Mouse (Mus musculus) midbrain, embryonic 10.5 days (tissue): ENCODE results near the gene Snx33. TPM values are rescaled to one million over a fixed set of nuclear protein-coding genes. Genes with fewer than 3 reads are reported as not detected.
A peak's percentile ranks its signal among the peaks of the same experiment; 100 is the strongest.

Experiments
- DNase-seq: peaks from one replicate; pipeline ENCODE4 v3.0.0-alpha.2; 2017; ENCODE audit warnings: low spot score
- H3K27ac ChIP-seq: fragments of 300-500 bp; sonication (generic); replicated peaks from 2 replicates; pipeline ENCODE4 v1.5.1; 2016; ENCODE audit warnings: mild to moderate bottlenecking
- H3K27me3 ChIP-seq: fragments of 300-500 bp; sonication (generic); 2 replicates; pipeline ENCODE4 v1.6.1; 2016; ENCODE audit warnings: low read depth, mild to moderate bottlenecking; ENCODE audit not compliant: poor library complexity, severe bottlenecking
- H3K36me3 ChIP-seq: fragments of 300-500 bp; sonication (generic); 2 replicates; pipeline ENCODE4 v1.6.1; 2016; ENCODE audit warnings: mild to moderate bottlenecking, moderate library complexity
- H3K4me1 ChIP-seq: fragments of 300-500 bp; sonication (generic); 2 replicates; pipeline ENCODE4 v1.6.1; 2016
- H3K4me3 ChIP-seq: fragments of 300-500 bp; sonication (generic); 2 replicates; pipeline ENCODE4 v1.5.1; 2016; ENCODE audit warnings: mild to moderate bottlenecking, moderate library complexity
- H3K9me3 ChIP-seq: fragments of 300-500 bp; sonication (generic); replicated peaks from 2 replicates; pipeline ENCODE4 v1.6.1; 2016; ENCODE audit warnings: mild to moderate bottlenecking
- whole genome bisulfite sequencing: fragments of 180-500 bp; shearing (Covaris S2); methylation state at CpG from one replicate; pipeline ENCODE4 v1.1.7; 2016; 5-methylcytosine and 5-hydroxymethylcytosine counted together
- polyA plus RNA-seq: library from polyadenylated mRNA; unstranded; fragments of >200 nt; fragmentation: Nextera tagmentation; extraction: Ambion mirVana; gene quantifications from 2 replicates; pipeline ENCODE4 v1.2.1, GENCODE M21; 2016

Gene Snx33
- polyA plus RNA-seq, 1 experiment from 2014 or later, result 8.4 TPM

- H3K27ac ChIP-seq, result 0 out of 2 replicates have a peak overlapping the region, but pooled peaks have one; percentile 46
- 0 out of 2 replicates have a peak, but pooled peaks cover 5% of the 10 kb centered on the region for H3K4me1 ChIP-seq
- no peaks in the 10 kb centered on the region for H3K9me3 ChIP-seq
- H3K4me3 ChIP-seq, result no peak overlapping the region
- WGBS, result 78% methylated on average over 11 of the region's 11 CpGs
- H3K36me3 ChIP-seq, result no peaks in the 10 kb centered on the region
- no peaks in the 10 kb centered on the region for H3K27me3 ChIP-seq
- no peak for DNase-seq
Measured at GRCm38 (mm10) chr9:56899409-56899808, 28.8 kb downstream of the Snx33 start.

GRCm38 (mm10) chr9:56896779-56897178, 31.4 kb downstream of the Snx33 start:
- Histone ChIP-seq H3K4me1 (peaks cover 19% of the 10 kb centered on the region), H3K36me3 (no peaks in the 10 kb centered on the region), H3K27me3 (peaks cover 12% of the 10 kb centered on the region), H3K4me3 (no peak overlapping the region), H3K27ac (no peak overlapping the region), H3K9me3 (no peaks in the 10 kb centered on the region)
- DNase-seq, result no peak
- WGBS, result 90% methylated on average over 12 of the region's 12 CpGs

GRCm38 (mm10) chr9:56894006-56894405, 34.2 kb downstream of the Snx33 start:
- peaks cover 24% of the 10 kb centered on the region for H3K4me1 ChIP-seq
- DNase-seq, result no peak
- H3K9me3 ChIP-seq, result no peaks in the 10 kb centered on the region
- H3K4me3 ChIP-seq, result no peak overlapping the region
- H3K27me3 ChIP-seq, result peaks cover 26% of the 10 kb centered on the region
- peak overlapping the region; percentile 74 for H3K27ac ChIP-seq
- no peaks in the 10 kb centered on the region for H3K36me3 ChIP-seq
- WGBS, result 24% methylated on average over 3 of the region's 3 CpGs

GRCm38 (mm10) chr9:56893313-56893712, 34.9 kb downstream of the Snx33 start:
- H3K4me1 ChIP-seq, result peaks cover 23% of the 10 kb centered on the region
- no peak for DNase-seq
- no peak overlapping the region for H3K4me3 ChIP-seq
- peaks cover 26% of the 10 kb centered on the region for H3K27me3 ChIP-seq
- no peaks in the 10 kb centered on the region for H3K36me3 ChIP-seq
- no peaks in the 10 kb centered on the region for H3K9me3 ChIP-seq
- H3K27ac ChIP-seq, result peak overlapping the region; percentile 74
- WGBS, result 67% methylated on average over 8 of the region's 8 CpGs

GRCm38 (mm10) chr9:56892111-56892510, 36.1 kb downstream of the Snx33 start:
- Histone ChIP-seq H3K4me3 (no peak overlapping the region), H3K9me3 (no peaks in the 10 kb centered on the region), H3K36me3 (no peaks in the 10 kb centered on the region), H3K4me1 (peaks cover 23% of the 10 kb centered on the region), H3K27me3 (peaks cover 26% of the 10 kb centered on the region), H3K27ac (no peak overlapping the region)
- WGBS, result 83% methylated on average over 10 of the region's 10 CpGs
- DNase-seq, result no peak

GRCm38 (mm10) chr9:56891517-56892011, 36.6 kb downstream of the Snx33 start:
- Histone ChIP-seq H3K4me1 (peaks cover 23% of the 10 kb centered on the region), H3K9me3 (no peaks in the 10 kb centered on the region), H3K27me3 (peaks cover 26% of the 10 kb centered on the region), H3K36me3 (no peaks in the 10 kb centered on the region), H3K4me3 (peak overlapping the region; percentile 39), H3K27ac (0 out of 2 replicates have a peak overlapping the region, but pooled peaks have one; percentile 59)
- WGBS, result 34% methylated on average over 12 of the region's 12 CpGs
- DNase-seq, result peak; percentile 68

GRCm38 (mm10) chr9:56890522-56891250, 37.5 kb downstream of the Snx33 start:
- 75% methylated on average over 11 of the region's 11 CpGs for WGBS
- DNase-seq, result no peak
- Histone ChIP-seq H3K36me3 (no peaks in the 10 kb centered on the region), H3K4me1 (peaks cover 23% of the 10 kb centered on the region), H3K9me3 (no peaks in the 10 kb centered on the region), H3K4me3 (no peak overlapping the region), H3K27me3 (peaks cover 26% of the 10 kb centered on the region), H3K27ac (no peak overlapping the region)

GRCm38 (mm10) chr9:56889817-56890216, 38.4 kb downstream of the Snx33 start:
- Histone ChIP-seq H3K4me3 (peak overlapping the region; percentile 46), H3K9me3 (no peaks in the 10 kb centered on the region), H3K36me3 (no peaks in the 10 kb centered on the region), H3K4me1 (peaks cover 27% of the 10 kb centered on the region), H3K27me3 (peaks cover 26% of the 10 kb centered on the region), H3K27ac (no peak overlapping the region; the same call in 1 of the 2 replicates)
- 6% methylated on average over 14 of the region's 14 CpGs for WGBS
- peak; percentile 69 for DNase-seq

GRCm38 (mm10) chr9:56887581-56887980, 40.6 kb downstream of the Snx33 start:
- whole genome bisulfite sequencing, result 95% methylated on average over 16 of the region's 16 CpGs
- no peaks in the 10 kb centered on the region for H3K36me3 ChIP-seq
- no peak overlapping the region for H3K4me3 ChIP-seq
- no peaks in the 10 kb centered on the region for H3K9me3 ChIP-seq
- H3K4me1 ChIP-seq, result peaks cover 16% of the 10 kb centered on the region
- no peak overlapping the region for H3K27ac ChIP-seq
- H3K27me3 ChIP-seq, result peaks cover 21% of the 10 kb centered on the region
- DNase-seq, result no peak

GRCm38 (mm10) chr9:56886601-56887000, 41.6 kb downstream of the Snx33 start:
- peaks cover 12% of the 10 kb centered on the region for H3K4me1 ChIP-seq
- H3K4me3 ChIP-seq, result no peak overlapping the region
- peaks cover 12% of the 10 kb centered on the region for H3K27me3 ChIP-seq
- H3K36me3 ChIP-seq, result no peaks in the 10 kb centered on the region
- no peak overlapping the region for H3K27ac ChIP-seq
- 90% methylated on average over 15 of the region's 15 CpGs for WGBS
- no peaks in the 10 kb centered on the region for H3K9me3 ChIP-seq
- no peak for DNase-seq

GRCm38 (mm10) chr9:56886113-56886512, 42.1 kb downstream of the Snx33 start:
- Histone ChIP-seq H3K27me3 (peaks cover 12% of the 10 kb centered on the region), H3K36me3 (no peaks in the 10 kb centered on the region), H3K4me1 (peaks cover 10% of the 10 kb centered on the region), H3K4me3 (no peak overlapping the region), H3K27ac (no peak overlapping the region), H3K9me3 (no peaks in the 10 kb centered on the region)
- 60% methylated on average over 13 of the region's 13 CpGs for WGBS
- peak; percentile 49 for DNase-seq

GRCm38 (mm10) chr9:56884328-56884727, 43.8 kb downstream of the Snx33 start:
- peaks cover 4% of the 10 kb centered on the region; the same call in 1 of the 2 replicates for H3K4me1 ChIP-seq
- DNase-seq, result no peak
- no peak overlapping the region for H3K4me3 ChIP-seq
- H3K9me3 ChIP-seq, result no peaks in the 10 kb centered on the region
- no peaks in the 10 kb centered on the region for H3K36me3 ChIP-seq
- H3K27me3 ChIP-seq, result no peaks in the 10 kb centered on the region; the same call in 1 of the 2 replicates
- H3K27ac ChIP-seq, result no peak overlapping the region
- WGBS, result 81% methylated on average over 4 of the region's 4 CpGs

GRCm38 (mm10) chr9:56883470-56883869, 44.7 kb downstream of the Snx33 start:
- peaks cover 4% of the 10 kb centered on the region; the same call in 1 of the 2 replicates for H3K4me1 ChIP-seq
- no peaks in the 10 kb centered on the region for H3K9me3 ChIP-seq
- no peak overlapping the region; the same call in 1 of the 2 replicates for H3K27ac ChIP-seq
- H3K27me3 ChIP-seq, result no peaks in the 10 kb centered on the region; the same call in 1 of the 2 replicates
- 88% methylated on average over 7 of the region's 7 CpGs for WGBS
- no peak overlapping the region for H3K4me3 ChIP-seq
- no peak for DNase-seq
- H3K36me3 ChIP-seq, result no peaks in the 10 kb centered on the region
